Mouse (Mus musculus): ENCODE results near the gene Zbtb32. TPM values are rescaled to one million over a fixed set of nuclear protein-coding genes. Genes with fewer than 3 reads are reported as not detected.
A peak's percentile ranks its signal among the peaks of the same experiment; 100 is the strongest.

Gene Zbtb32
- polyA plus RNA-seq, 1 experiment: not detected

DNA sequence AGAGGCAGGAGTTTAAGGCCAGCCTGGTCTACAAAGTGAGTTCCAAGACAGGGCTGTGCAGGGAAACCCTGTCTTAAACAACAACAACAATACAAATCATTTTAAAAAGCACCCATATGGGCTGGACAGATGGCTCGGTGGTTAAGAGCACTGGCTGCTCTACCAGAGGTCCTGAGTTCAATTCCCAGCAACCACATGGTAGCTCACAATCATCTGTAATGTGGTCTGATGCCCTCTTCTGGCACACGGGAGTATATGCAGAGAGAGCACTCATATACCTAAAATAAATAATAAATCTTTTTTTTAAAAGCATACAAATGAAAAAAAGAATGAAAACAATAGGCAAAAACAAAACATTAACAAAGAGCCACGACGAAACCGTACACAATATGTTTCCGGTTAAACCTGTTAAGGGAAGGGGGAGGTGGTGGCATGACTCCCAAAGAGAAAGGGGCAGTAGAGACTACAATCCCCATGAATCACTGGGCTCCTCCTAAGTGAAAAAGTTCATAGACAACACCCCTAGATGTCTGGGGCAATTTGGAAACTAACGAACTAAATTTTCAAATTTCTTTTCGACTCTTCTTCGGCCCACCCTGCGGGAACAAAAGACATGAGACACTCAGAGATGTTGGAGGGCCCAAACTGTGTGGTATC, 47.1 kb downstream of the Zbtb32 start:
- DNase-seq (ENCODE audit: extremely low spot score in 1 of 2, low spot score in 1 of 2): peak in 1 of 2 experiments; percentile 44

DNA sequence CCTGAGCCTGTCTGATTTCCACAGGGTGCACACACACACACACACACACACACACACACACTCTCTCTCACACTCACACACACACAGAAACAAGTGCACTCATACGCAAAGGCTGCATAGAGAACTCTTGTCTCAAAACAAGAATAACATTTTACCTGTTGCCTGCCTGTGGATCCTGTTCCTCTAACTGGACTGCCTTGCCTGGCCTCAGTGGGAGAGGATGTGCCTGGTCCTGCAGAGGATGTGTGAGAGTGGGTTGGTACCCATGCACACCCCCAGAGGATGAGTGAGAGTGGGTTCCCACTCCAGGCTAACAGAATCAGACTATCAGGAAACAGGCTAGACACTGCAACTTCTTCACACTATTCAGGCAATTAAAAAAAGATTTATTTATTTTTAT, 48.1 kb downstream of the Zbtb32 start:
- no peak for DNase-seq (ENCODE audit: extremely low spot score in 1 of 2, low spot score in 1 of 2)

DNA sequence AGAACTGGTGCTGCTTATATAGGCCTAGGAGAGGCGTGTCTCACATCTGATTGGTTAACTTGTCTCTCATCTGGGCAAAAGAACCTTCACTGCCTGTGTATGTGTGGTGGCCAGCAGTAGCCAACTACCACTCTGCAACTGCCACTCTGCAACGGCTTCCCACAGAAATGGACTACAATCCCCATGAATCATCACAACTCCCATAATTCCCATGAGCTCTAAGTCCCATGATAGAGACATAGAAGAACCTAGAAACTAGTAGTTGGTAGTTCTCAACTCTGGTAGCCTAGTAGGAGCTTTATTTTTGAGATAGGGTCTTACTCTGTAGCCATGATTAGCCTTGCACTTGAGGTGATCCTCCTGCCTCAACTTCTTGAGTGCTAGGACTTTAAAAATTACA, 48.8 kb downstream of the Zbtb32 start:
- DNase-seq (ENCODE audit: extremely low spot score in 1 of 2, low spot score in 1 of 2): no peak

GRCm38 (mm10) chr7:30544327-30544726, 54.4 kb downstream of the Zbtb32 start:
- DNase-seq (ENCODE audit: extremely low spot score in 1 of 2, low spot score in 1 of 2): no peak

DNA sequence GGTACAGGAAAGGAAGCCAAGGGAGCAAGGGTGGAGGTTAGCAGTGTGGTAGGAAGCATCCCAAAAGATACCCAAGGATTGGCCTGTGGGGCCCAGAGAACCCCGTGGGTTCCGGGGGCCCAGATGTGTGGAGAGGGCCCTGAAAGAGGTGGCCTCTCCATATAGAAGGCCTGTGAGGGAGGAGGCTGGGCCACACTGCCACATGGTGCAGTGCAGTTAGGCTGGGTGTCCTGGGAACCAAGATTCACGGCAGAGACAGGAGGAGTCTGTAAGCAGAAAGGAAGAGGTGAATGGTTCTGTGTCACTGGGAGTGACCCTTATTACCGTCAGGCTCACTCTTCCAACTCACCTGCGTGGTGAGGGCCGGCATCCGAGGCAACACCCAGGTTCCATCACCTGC, 58.1 kb downstream of the Zbtb32 start:
- no peak for DNase-seq (ENCODE audit: extremely low spot score in 1 of 2, low spot score in 1 of 2)

Other genes starting within 250 kb of the Zbtb32 start
- gene Lrfn3, start 236.1 kb downstream of the Zbtb32 start, polyA plus RNA-seq (2012; rRNA removed): 19.8 and 22.2 TPM in 2 replicates
- gene Tyrobp, start 185.1 kb downstream of the Zbtb32 start, polyA plus RNA-seq (2012; rRNA removed): 73.2 and 80.4 TPM in 2 replicates
- gene Hcst, start 179.1 kb downstream of the Zbtb32 start, polyA plus RNA-seq (2012; rRNA removed): 1.5 and 2.2 TPM in 2 replicates
- gene Nfkbid, start 177.2 kb downstream of the Zbtb32 start, polyA plus RNA-seq (2012; rRNA removed): 5.4 and 6.4 TPM in 2 replicates
- gene Aplp1, start 153.4 kb downstream of the Zbtb32 start, polyA plus RNA-seq (2012; rRNA removed): 940 and 960 TPM in 2 replicates
- 3.7 and 7.1 TPM in 2 replicates for gene Kirrel2, start 141.2 kb downstream of the Zbtb32 start, polyA plus RNA-seq (2012; rRNA removed)
- gene Nphs1, start 140.6 kb downstream of the Zbtb32 start, polyA plus RNA-seq (2012; rRNA removed): 1.2 and 1.6 TPM in 2 replicates
- 0.18 and 0.19 TPM in 2 replicates for gene Prodh2, start 105.3 kb downstream of the Zbtb32 start, polyA plus RNA-seq (2012; rRNA removed)
- gene Arhgap33, start 63.8 kb downstream of the Zbtb32 start, polyA plus RNA-seq (2012; rRNA removed): 172 and 192 TPM in 2 replicates
- gene Hspb6, start 46.7 kb downstream of the Zbtb32 start, polyA plus RNA-seq (2012; rRNA removed): 9.3 and 10.7 TPM in 2 replicates
- 7.3 and 8.3 TPM in 2 replicates for gene Proser3, start 46.6 kb downstream of the Zbtb32 start, polyA plus RNA-seq (2012; rRNA removed)
- 64.1 and 67.3 TPM in 2 replicates for gene Lin37, start 39.1 kb downstream of the Zbtb32 start, polyA plus RNA-seq (2012; rRNA removed)
- 125 and 131 TPM in 2 replicates for gene U2af1l4, start 35.6 kb downstream of the Zbtb32 start, polyA plus RNA-seq (2012; rRNA removed)
- gene Gm49396, start 35.6 kb downstream of the Zbtb32 start, polyA plus RNA-seq (2012; rRNA removed): 8.2 and 9.4 TPM in 2 replicates
- 114 and 133 TPM in 2 replicates for gene Psenen, start 35.3 kb downstream of the Zbtb32 start, polyA plus RNA-seq (2012; rRNA removed)
- gene Igflr1, start 33.5 kb downstream of the Zbtb32 start, polyA plus RNA-seq (2012; rRNA removed): 6.2 and 7.9 TPM in 2 replicates
- 42.2 and 45.9 TPM in 2 replicates for gene Kmt2b, start 10.2 kb downstream of the Zbtb32 start, polyA plus RNA-seq (2012; rRNA removed)
- 1.7 and 2.3 TPM in 2 replicates for gene Upk1a, start 13.9 kb upstream of the Zbtb32 start, polyA plus RNA-seq (2012; rRNA removed)
- gene Cox6b1, start 27.2 kb upstream of the Zbtb32 start, polyA plus RNA-seq (2012; rRNA removed): 893 and 1,127 TPM in 2 replicates
- gene Etv2, start 36.9 kb upstream of the Zbtb32 start, polyA plus RNA-seq (2012; rRNA removed): not detected in 2 replicates
- gene Rbm42, start 51.4 kb upstream of the Zbtb32 start, polyA plus RNA-seq (2012; rRNA removed): 59.7 and 66.4 TPM in 2 replicates
- 11.8 and 13.0 TPM in 2 replicates for gene Haus5, start 66.1 kb upstream of the Zbtb32 start, polyA plus RNA-seq (2012; rRNA removed)
- gene Pmis2, start 72.7 kb upstream of the Zbtb32 start, polyA plus RNA-seq (2012; rRNA removed): not detected in 2 replicates
- not detected in 2 replicates for gene 2200002J24Rik, start 100.0 kb upstream of the Zbtb32 start, polyA plus RNA-seq (2012; rRNA removed)
- gene Atp4a, start 113.3 kb upstream of the Zbtb32 start, polyA plus RNA-seq (2012; rRNA removed): 0.65 and 0.82 TPM in 2 replicates
- 167 and 185 TPM in 2 replicates for gene Tmem147, start 130.6 kb upstream of the Zbtb32 start, polyA plus RNA-seq (2012; rRNA removed)
- not detected in 2 replicates for gene Gapdhs, start 144.8 kb upstream of the Zbtb32 start, polyA plus RNA-seq (2012; rRNA removed)
- gene Sbsn, start 152.6 kb upstream of the Zbtb32 start, polyA plus RNA-seq (2012; rRNA removed): 14.6 and 15.1 TPM in 2 replicates
- 4.5 and 8.2 TPM in 2 replicates for gene Dmkn, start 164.8 kb upstream of the Zbtb32 start, polyA plus RNA-seq (2012; rRNA removed)
- not detected in 2 replicates for gene Krtdap, start 189.0 kb upstream of the Zbtb32 start, polyA plus RNA-seq (2012; rRNA removed)
- gene Ffar2, start 224.9 kb upstream of the Zbtb32 start, polyA plus RNA-seq (2012; rRNA removed): 0.13 and 0.14 TPM in 2 replicates